Mouse (Mus musculus): Measurements from ENCODE around the gene Tcta. TPM values are rescaled to one million over a fixed set of nuclear protein-coding genes. Genes with fewer than 3 reads are reported as not detected.
A peak's percentile ranks its signal among the peaks of the same experiment; 100 is the strongest.

Tcta gene
- total and polyA plus RNA-seq, 3 experiments: 3.4 to 7.0 TPM; not detected in 1

GRCm38 (mm10) chr9:108264191-108264921 lies 41.6 kb downstream of the Tcta start:
- H3K27ac ChIP-seq (ENCODE audit: control insufficient read depth, low read depth, low read length): peak overlapping the region; percentile 59
- peak; percentile 63 for DNase-seq (ENCODE audit: low read depth, low spot score)

GRCm38 (mm10) chr9:108263690-108264190 lies 42.2 kb downstream of the Tcta start, which contains the start of gene Dag1:
TSS of gene Dag1 (minus strand) at chr9:108263958.
- Histone ChIP-seq H3K4me1 (ENCODE audit: control insufficient read depth in 1 of 2, insufficient read depth in 2 of 2, low read length in 2 of 2) (peaks cover 2 to 41% of the 10 kb centered on the region in 2 experiments), H3K9me3 (replicated peaks; ENCODE audit: insufficient read depth, low read length) (no peaks in the 10 kb centered on the region), H3K4me3 (ENCODE audit: control insufficient read depth in 1 of 2, insufficient read depth in 1 of 2, low read depth in 2 of 2, low read length in 2 of 2) (peak within 1 kb of the TSS; percentile 72 to 77), H3K9ac (ENCODE audit: control insufficient read depth, low read depth, low read length, poor library complexity, severe bottlenecking) (peak within 1 kb of the TSS; percentile 84), H3K27ac (ENCODE audit: control insufficient read depth, low read depth, low read length) (peak within 1 kb of the TSS; percentile 59), H3K36me3 (ENCODE audit: control insufficient read depth in 1 of 2, insufficient read depth in 2 of 2, low read length in 2 of 2) (peaks cover 0 to 33% of the 10 kb centered on the region in 2 experiments; a peak in 2 of 4 replicates), H3K27me3 (ENCODE audit: control insufficient read depth in 1 of 2, insufficient read depth in 2 of 2, low read length in 2 of 2) (no peaks in the 10 kb centered on the region), H3K79me2 (ENCODE audit: control insufficient read depth, insufficient read depth, low read length, poor library complexity) (peaks cover 12% of the 10 kb centered on the region)
- DNase-seq (ENCODE audit: low read depth, low spot score): peak; percentile 96
- TF ChIP-seq MYB (IDR thresholded peaks at IDR 0.05; ENCODE audit: low read depth, low read length) (no peak), NRF1 (IDR thresholded peaks at IDR 0.05; ENCODE audit: insufficient read depth, low read depth, low read length, poor library complexity, severe bottlenecking) (peak; percentile 73), BHLHE40 (IDR thresholded peaks at IDR 0.05; ENCODE audit: borderline replicate concordance, low read depth, low read length) (0 out of 2 replicates have a peak, but pooled peaks have one; percentile 16), EP300 (IDR thresholded peaks at IDR 0.05; ENCODE audit: low read depth in 1 of 2, low read length in 2 of 2) (peak in 1 of 2 experiments; percentile 18; a peak in 1 of 4 replicates), USF1 (IDR thresholded peaks at IDR 0.05; ENCODE audit: low read depth, low read length) (peak; percentile 40; the same call in 1 of the 2 replicates), RCOR1 (IDR thresholded peaks at IDR 0.05; ENCODE audit: low read depth, low read length) (no peak), UBTF (IDR thresholded peaks at IDR 0.05; ENCODE audit: borderline replicate concordance, insufficient read depth, low read depth, low read length) (no peak), NELFE (IDR thresholded peaks at IDR 0.05; ENCODE audit: low read depth, low read length) (peak; percentile 49), POLR2AphosphoS5 (IDR thresholded peaks at IDR 0.05; ENCODE audit: borderline replicate concordance, low read depth, low read length) (no peak), RAD21 (IDR thresholded peaks at IDR 0.05; ENCODE audit: low read depth, low read length) (no peak), E2F4 (IDR thresholded peaks at IDR 0.05; ENCODE audit: borderline replicate concordance, low read depth, low read length) (no peak), ZC3H11A (IDR thresholded peaks at IDR 0.05; ENCODE audit: low read depth, low read length) (no peak), MAZ (IDR thresholded peaks at IDR 0.05; ENCODE audit: low read depth, low read length) (no peak), SIN3A (IDR thresholded peaks at IDR 0.05; ENCODE audit: low read length) (no peak; the same call in none of the 2 replicates), POLR2A (IDR thresholded peaks at IDR 0.05; ENCODE audit: control insufficient read depth in 1 of 2, insufficient read depth in 1 of 2, low read depth in 1 of 2, low read length in 2 of 2, poor library complexity in 1 of 2) (peak; percentile 23 to 72; a peak in 1 of 4 replicates), HCFC1 (IDR thresholded peaks at IDR 0.05; ENCODE audit: low read depth, low read length) (peak; percentile 20; the same call in 1 of the 2 replicates), ETS1 (IDR thresholded peaks at IDR 0.05; ENCODE audit: low read depth, low read length) (no peak), MXI1 (IDR thresholded peaks at IDR 0.05; ENCODE audit: low read depth, low read length) (peak; percentile 32; the same call in 1 of the 2 replicates), ELF1 (IDR thresholded peaks at IDR 0.05; ENCODE audit: low read depth, low read length) (peak; percentile 57), KAT2A (conservative IDR thresholded peaks at IDR 0.05; ENCODE audit: low read depth, low read length) (no peak; the same call in 1 of the 2 replicates), CTCF (IDR thresholded peaks at IDR 0.05 in 2 of 3, conservative IDR thresholded peaks at IDR 0.05 in 1 of 3; ENCODE audit: control insufficient read depth in 1 of 3, insufficient read depth in 1 of 3, low read depth in 2 of 3, low read length in 3 of 3, poor library complexity in 1 of 3, severe bottlenecking in 1 of 3) (no peak), TBP (IDR thresholded peaks at IDR 0.05; ENCODE audit: low read depth, low read length) (no peak; the same call in 1 of the 2 replicates), TAL1 (IDR thresholded peaks at IDR 0.05; ENCODE audit: low read length) (no peak), MAX (IDR thresholded peaks at IDR 0.05; ENCODE audit: low read length) (no peak; the same call in 1 of the 2 replicates), USF2 (IDR thresholded peaks at IDR 0.05; ENCODE audit: borderline replicate concordance in 1 of 2, insufficient read depth in 1 of 2, low read depth in 1 of 2, low read length in 2 of 2) (no peak)

More at GRCm38 (mm10) chr9:108264191-108264921, 41.6 kb downstream of the Tcta start:
- H3K4me1 ChIP-seq (ENCODE audit: control insufficient read depth in 1 of 2, insufficient read depth in 2 of 2, low read length in 2 of 2): peaks cover 2 to 41% of the 10 kb centered on the region in 2 experiments
- TF ChIP-seq GABPA (IDR thresholded peaks at IDR 0.05; ENCODE audit: low read depth, low read length) (no peak), CHD2 (IDR thresholded peaks at IDR 0.05; ENCODE audit: low read length) (peak; percentile 45; the same call in 1 of the 2 replicates), SIN3A (IDR thresholded peaks at IDR 0.05; ENCODE audit: low read length) (0 out of 2 replicates have a peak, but pooled peaks have one; percentile 54), EP300 (IDR thresholded peaks at IDR 0.05; ENCODE audit: low read depth in 1 of 2, low read length in 2 of 2) (0 out of 4 replicates have a peak, but pooled peaks of 1 of the 2 experiments have one; percentile 6), BHLHE40 (IDR thresholded peaks at IDR 0.05; ENCODE audit: borderline replicate concordance, low read depth, low read length) (0 out of 2 replicates have a peak, but pooled peaks have one; percentile 3), POLR2A (IDR thresholded peaks at IDR 0.05; ENCODE audit: control insufficient read depth in 1 of 2, insufficient read depth in 1 of 2, low read depth in 1 of 2, low read length in 2 of 2, poor library complexity in 1 of 2) (0 out of 4 replicates have a peak, but pooled peaks of 1 of the 2 experiments have one; percentile 6), ZNF384 (IDR thresholded peaks at IDR 0.05; ENCODE audit: low read depth, low read length) (no peak)
- H3K9ac ChIP-seq (ENCODE audit: control insufficient read depth, low read depth, low read length, poor library complexity, severe bottlenecking): peak overlapping the region; percentile 76
- H3K36me3 ChIP-seq (ENCODE audit: control insufficient read depth in 1 of 2, insufficient read depth in 2 of 2, low read length in 2 of 2): peaks cover 0 to 33% of the 10 kb centered on the region in 2 experiments; a peak in 2 of 4 replicates
- peak overlapping the region; percentile 72 to 77 for H3K4me3 ChIP-seq (ENCODE audit: control insufficient read depth in 1 of 2, insufficient read depth in 1 of 2, low read depth in 2 of 2, low read length in 2 of 2)
- H3K27me3 ChIP-seq (ENCODE audit: control insufficient read depth in 1 of 2, insufficient read depth in 2 of 2, low read length in 2 of 2): no peaks in the 10 kb centered on the region
- no peaks in the 10 kb centered on the region for H3K9me3 ChIP-seq (replicated peaks; ENCODE audit: insufficient read depth, low read length)
- peaks cover 12% of the 10 kb centered on the region for H3K79me2 ChIP-seq (ENCODE audit: control insufficient read depth, insufficient read depth, low read length, poor library complexity)

Measured in MEL (cell line).